Mouse (Mus musculus) macrophage (primary cell): ENCODE measurements around the gene Plin3. TPM values are rescaled to one million over a fixed set of nuclear protein-coding genes. Genes with fewer than 3 reads are reported as not detected.

Source experiments
- H3K27ac ChIP-seq: fragments of 350-480 bp; formaldehyde crosslinking; 2 replicates; pipeline ENCODE4 v1.9.0; 2021
- H3K36me3 ChIP-seq: fragments of 350-480 bp; formaldehyde crosslinking; 2 replicates; pipeline ENCODE4 v1.9.0; 2021; ENCODE audit errors: inconsistent target
- H3K4me3 ChIP-seq: fragments of 350-480 bp; formaldehyde crosslinking; 2 replicates; pipeline ENCODE4 v1.9.0; 2021; ENCODE audit errors: inconsistent target
- H3K79me2 ChIP-seq: fragments of 350-480 bp; formaldehyde crosslinking; 2 replicates; pipeline ENCODE4 v1.9.0; 2021; ENCODE audit errors: inconsistent target
- WGBS: methylation state at CpG from one replicate; pipeline ENCODE4 v1.1.7; 2026; ENCODE audit warnings: inconsistent platforms; ENCODE audit not compliant: missing documents; 5-methylcytosine and 5-hydroxymethylcytosine counted together
- polyA plus RNA-seq: library from polyadenylated mRNA; stranded (reverse); fragments of 250-400 nt; gene quantifications from 3 replicates; pipeline ENCODE4 v1.2.4, GENCODE M21; 2018; ENCODE audit warnings: inconsistent platforms

Plin3 gene
- polyA plus RNA-seq, 1 experiment from 2014 or later: 46.8 TPM

DNA sequence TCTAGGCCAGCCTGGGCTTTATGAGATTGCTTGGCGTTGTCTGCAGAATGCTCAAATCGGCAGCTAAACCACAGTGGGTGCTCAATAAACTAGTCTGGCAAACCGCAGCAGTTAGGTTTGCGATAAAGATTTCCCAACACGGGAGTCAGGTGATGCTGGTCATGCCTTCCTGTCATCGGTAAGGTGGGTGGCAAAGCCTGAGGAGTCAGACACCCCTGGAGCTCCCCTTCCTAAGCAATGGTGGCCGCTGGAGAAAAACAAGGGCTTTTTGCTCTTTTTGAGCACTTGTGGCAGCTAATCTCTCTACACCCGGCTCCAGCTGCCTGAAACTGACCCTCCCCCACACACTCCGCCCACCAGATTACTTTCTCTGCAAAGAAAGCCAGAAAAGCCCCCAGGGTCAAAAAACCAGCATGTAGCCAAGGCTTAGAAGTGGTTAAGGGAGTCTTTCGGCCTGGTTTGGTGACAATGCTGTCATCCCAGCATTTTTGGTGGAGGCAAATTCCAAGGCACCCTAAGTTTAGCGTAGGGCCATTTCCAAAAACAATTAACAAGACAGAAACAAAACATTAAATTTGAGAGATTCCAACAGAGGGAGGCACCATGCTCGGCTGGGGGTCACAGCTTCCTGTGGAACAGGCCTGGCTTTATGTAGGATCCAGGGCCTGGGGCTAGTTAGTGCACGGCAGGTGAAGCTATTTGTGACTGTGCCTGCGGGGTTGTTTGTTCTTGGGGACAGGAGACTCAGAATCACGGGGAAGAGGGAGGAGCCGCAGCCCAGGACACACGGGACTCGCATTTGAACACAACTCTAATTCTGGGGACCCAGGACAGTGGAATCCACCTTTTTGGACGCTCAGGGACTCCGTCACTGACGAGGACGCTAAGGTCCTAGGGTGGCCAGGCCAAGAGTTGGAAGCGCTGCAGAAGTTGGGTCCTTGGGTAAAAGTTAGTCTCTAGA lies 3.0 kb downstream of the Plin3 start:
- WGBS: 8% methylated on average over 23 of the region's 23 CpGs
- Histone ChIP-seq H3K79me2 (peaks cover 39% of the 10 kb centered on the region), H3K4me3 (peak overlapping the region; percentile 88), H3K36me3 (peaks cover 26% of the 10 kb centered on the region), H3K27ac (peak overlapping the region; percentile 92)

DNA sequence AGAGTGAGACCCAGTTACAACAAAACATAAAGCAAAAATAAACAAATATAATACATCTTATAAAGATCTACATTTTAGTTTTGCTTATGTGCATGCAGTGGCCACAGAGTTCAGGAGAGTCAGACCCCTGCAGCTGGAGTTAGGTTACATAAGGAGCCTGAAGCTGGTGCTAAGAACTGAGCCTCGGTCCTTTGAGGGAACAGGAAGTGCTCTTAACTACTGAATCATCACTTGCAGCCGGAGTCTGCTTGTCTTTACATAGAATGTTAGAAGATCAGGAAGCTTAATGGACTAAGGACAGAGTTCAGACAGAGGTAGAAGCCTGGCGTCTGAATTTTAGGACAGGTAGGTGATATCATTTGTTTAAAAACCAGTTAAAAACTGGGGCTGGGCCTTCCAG lies 3.8 kb downstream of the Plin3 start:
- H3K27ac ChIP-seq: peak overlapping the region; percentile 92
- 34% methylated on average over 3 of the region's 3 CpGs for WGBS
- peaks cover 39% of the 10 kb centered on the region for H3K79me2 ChIP-seq
- peaks cover 34% of the 10 kb centered on the region for H3K36me3 ChIP-seq
- H3K4me3 ChIP-seq: peak overlapping the region; percentile 88

DNA sequence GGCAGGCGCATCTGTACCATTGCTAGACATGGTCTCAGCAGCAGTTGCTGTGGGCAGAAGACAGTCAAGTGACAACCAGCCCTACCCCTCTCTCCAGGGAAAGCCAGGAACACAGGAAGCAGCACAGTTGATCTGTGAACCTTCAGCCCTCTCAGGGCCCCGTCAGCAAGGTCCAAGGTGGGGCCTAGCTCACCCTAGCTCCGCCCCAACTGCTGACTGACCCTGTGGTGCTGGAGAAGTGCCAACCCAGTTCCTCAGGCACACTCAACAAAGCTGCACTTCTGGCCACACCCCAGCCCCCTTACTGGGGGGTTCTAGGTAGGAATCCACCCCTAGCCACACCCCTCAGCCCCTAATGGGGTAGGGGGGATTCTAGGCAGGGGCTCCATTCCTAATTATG lies 4.8 kb downstream of the Plin3 start:
- Histone ChIP-seq H3K36me3 (peaks cover 41% of the 10 kb centered on the region), H3K79me2 (peaks cover 39% of the 10 kb centered on the region), H3K4me3 (no peak overlapping the region), H3K27ac (0 out of 2 replicates have a peak overlapping the region, but pooled peaks have one; percentile 92)
- 83% methylated on average over 3 of the region's 3 CpGs for WGBS

DNA sequence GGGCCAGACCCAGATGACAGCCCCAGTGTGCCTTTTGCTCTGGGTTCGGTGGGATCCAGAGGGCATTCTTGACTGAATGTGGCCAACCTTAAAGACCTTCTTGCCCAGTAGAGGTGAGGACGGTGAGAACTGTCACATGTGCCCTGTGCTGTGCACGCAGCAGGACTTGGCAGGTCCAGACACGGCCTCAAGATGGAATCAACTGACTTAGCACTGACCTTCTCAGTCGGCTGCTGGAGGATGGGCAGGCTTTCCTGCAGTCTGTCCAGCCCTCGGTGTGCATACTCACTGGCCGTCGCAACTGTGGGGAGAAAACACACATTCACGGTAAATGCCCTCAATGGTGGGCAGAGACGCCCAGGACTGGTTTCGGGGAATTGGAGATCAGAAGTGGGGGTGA lies 6.7 kb downstream of the Plin3 start:
- Histone ChIP-seq H3K27ac (no peak overlapping the region), H3K4me3 (no peak overlapping the region), H3K79me2 (peaks cover 39% of the 10 kb centered on the region), H3K36me3 (peaks cover 58% of the 10 kb centered on the region)
- 94% methylated on average over 11 of the region's 11 CpGs for WGBS

DNA sequence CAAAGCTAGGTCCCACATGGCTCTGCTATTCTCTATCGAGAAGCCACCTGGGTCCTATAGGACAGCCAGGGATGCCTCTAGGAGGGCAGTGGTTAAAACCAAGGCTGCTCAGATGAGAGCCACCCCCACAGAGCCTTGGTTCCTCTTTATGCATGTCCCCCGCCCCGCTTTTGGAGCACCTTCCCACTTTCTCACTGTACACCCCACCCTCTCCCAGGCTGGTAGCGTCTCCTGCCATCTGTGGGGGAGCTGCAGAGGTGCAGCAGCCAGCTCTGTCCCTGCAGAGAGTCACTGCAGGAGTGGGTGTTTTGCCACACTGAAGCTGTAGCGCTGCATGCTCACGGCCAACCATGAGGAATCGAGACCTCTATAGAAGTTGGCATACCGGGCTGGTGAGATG lies 9.4 kb downstream of the Plin3 start:
- Histone ChIP-seq H3K36me3 (peaks cover 76% of the 10 kb centered on the region), H3K79me2 (peaks cover 19% of the 10 kb centered on the region), H3K27ac (no peak overlapping the region), H3K4me3 (no peak overlapping the region)
- 68% methylated on average over 7 of the region's 8 CpGs for WGBS

DNA sequence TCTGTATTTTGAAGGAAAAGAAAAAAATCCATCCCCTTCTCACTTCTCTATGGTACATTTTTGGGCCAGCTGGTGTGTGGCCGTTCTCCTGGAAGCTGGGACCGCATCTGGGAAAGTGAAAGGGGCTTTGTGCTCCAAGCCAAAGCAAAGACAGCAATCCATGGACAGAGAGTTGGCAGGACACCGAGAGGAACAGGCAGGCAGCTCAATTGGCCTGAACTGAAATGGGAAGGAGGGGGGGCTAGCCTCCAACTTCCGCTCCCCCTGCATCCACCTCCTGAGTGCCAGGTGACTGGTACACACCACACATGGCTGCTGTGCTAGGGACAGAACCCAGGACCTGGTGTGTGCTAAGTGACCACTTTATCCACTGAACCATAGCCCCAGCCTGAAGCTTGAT lies 9.9 kb downstream of the Plin3 start:
- peaks cover 78% of the 10 kb centered on the region for H3K36me3 ChIP-seq
- no peak overlapping the region for H3K27ac ChIP-seq
- 93% methylated on average over 4 of the region's 4 CpGs for WGBS
- H3K79me2 ChIP-seq: peaks cover 14% of the 10 kb centered on the region
- no peak overlapping the region for H3K4me3 ChIP-seq

DNA sequence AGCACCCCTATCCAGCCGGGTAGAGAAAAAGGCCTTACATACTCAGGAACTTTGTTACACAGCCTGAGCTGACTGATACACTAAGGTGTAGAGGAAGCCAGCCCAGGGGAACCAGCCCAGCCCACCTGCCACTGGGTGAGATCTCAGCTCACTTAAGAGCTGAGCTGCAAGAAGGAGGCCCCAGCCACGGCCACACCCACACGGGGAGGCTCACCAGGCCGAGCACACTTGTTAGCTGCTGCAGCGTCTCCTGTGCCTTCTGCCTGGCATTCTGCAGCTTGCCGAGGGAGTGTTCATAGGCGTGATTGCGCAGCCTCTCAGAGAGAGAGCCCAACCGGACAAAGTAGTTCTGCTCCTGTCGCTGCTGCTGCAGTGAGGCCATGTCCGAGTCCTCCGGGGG lies 11.5 kb downstream of the Plin3 start:
- Histone ChIP-seq H3K27ac (no peak overlapping the region), H3K4me3 (no peak overlapping the region), H3K36me3 (peaks cover 67% of the 10 kb centered on the region), H3K79me2 (peaks cover 4% of the 10 kb centered on the region)
- WGBS: 69% methylated on average over 11 of the region's 12 CpGs

DNA sequence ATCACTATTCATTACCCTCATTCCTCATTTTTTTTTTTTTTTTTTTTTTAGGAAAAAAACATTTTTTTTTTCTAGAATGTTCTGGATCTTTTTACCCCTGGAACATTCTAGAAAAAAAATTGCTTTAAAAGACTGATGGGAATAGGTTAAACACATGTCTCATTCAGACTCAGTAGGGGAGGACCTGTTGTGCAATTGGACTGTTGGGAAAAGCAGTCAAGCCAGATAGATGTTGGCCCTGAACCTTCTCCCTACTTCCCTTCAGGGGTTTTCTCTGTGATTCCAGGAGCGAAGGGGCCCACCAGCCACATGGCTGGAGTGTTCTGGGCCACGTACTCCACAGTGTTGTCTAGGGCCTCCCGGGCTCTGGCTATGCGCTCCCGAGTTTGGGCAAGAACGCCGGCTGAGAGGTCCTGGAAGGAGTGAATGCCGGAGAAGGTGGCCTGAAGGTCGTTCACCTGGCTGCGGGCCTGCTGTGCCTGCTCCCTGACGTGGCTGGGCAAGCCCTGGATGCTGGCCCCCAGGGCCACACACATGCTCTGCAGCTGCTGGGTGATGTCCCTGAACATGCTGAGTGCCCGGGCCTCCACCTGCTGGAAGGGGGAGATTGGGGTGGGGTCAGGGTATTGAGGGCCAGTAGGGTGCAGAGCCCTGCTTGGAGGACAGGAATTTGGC lies 13.1 kb downstream of the Plin3 start:
- Histone ChIP-seq H3K36me3 (peaks cover 51% of the 10 kb centered on the region), H3K27ac (no peak overlapping the region), H3K4me3 (no peak overlapping the region), H3K79me2 (peaks cover 20% of the 10 kb centered on the region)
- 95% methylated on average over 12 of the region's 12 CpGs for WGBS

DNA sequence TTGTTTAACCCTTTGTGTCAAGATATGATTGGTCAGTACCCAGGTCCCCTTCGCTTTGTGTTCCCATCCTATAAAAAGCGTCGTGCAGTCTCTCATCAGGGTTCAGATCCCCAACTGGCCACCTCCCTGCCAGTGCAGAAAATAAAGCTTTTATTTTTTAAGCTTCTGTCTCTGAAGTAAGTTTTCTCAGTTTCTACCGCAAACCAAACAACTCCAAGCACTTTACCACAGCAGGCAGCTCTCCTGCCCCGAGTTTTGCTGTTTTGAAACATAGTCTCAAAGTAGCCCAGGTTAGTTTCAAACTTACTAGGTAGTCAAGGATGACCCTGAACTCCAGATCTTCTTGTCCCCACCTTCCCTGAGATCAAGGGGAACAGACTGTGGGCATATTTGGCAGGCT lies 14.3 kb downstream of the Plin3 start:
- Histone ChIP-seq H3K27ac (0 out of 2 replicates have a peak overlapping the region, but pooled peaks have one; percentile 85), H3K36me3 (peaks cover 42% of the 10 kb centered on the region)
- 99% methylated on average over 5 of the region's 5 CpGs for whole genome bisulfite sequencing

DNA sequence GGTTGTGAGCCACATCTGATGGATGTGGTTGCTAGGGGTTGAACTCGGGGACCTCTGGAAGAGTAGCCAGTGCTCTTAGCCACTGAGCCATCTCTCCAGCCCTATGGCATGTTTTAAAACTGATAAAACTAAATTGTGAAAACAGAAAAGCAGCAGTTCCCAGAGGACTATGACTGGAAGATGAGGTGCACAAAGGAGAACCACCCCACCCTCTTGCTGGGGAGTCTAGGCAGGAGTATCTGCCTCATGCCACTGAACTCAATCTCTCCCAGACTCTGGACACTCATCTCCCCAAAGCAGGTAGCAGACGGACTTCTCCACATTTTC lies 15.1 kb downstream of the Plin3 start:
- WGBS: 61% methylated on average over 2 of the region's 2 CpGs
- peak overlapping the region; percentile 85 for H3K27ac ChIP-seq
- H3K36me3 ChIP-seq: peaks cover 35% of the 10 kb centered on the region
- no peak overlapping the region for H3K4me3 ChIP-seq
- H3K79me2 ChIP-seq: peaks cover 41% of the 10 kb centered on the region

More for the DNA sequence above, 14.3 kb downstream of the Plin3 start:
- peaks cover 33% of the 10 kb centered on the region for H3K79me2 ChIP-seq
- no peak overlapping the region for H3K4me3 ChIP-seq

DNA sequence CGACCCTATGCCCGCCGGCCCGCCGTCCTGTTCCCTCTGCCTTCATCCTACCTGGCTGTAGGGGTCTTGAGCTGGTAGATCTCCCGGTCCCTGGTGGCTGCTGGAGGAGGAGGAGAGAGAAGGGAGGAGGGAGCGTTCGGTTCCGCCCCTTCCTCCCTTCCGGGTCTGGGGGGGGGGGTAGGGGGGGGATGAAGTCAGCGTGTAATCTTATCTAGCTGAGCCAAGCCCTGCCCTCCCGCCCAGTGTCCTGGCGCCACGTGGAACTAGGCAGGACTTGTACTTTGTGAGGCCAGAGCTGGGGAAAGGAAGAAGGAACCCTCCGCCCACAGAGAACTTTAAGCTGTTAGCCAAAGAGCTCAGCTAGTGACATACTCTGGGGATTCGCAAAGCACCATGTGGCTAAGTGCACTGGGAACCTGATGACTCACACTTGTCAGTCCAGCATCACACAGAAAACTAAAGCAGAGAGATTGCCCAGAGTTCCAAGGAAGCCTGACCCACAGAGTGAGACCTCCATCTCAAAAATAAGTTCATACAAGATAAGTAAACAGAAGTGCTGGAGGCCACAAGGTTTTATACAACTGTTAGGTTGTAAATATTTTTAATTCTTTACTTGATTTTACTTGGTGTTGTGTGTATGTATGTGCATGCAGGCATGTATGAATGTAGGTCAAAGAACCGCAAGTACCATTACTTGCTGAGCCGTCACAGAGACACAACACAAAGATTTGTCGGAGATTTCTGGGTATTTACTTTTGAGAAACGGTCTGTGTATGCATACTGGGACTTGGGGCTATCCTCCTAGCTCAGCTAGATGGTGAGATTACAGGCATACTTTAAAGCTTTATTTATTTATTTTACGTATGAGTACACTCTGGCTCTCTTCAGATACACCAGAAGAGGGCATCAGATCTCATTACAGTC lies 15.8 kb downstream of the Plin3 start, which contains the start of gene Ticam1:
TSS of gene Ticam1 (minus strand) at position 144 of the 924 bp plus-strand sequence.
- peak within 1 kb of the TSS; percentile 85 for H3K27ac ChIP-seq
- H3K79me2 ChIP-seq: peaks cover 47% of the 10 kb centered on the region
- peak within 1 kb of the TSS; percentile 85 for H3K4me3 ChIP-seq
- 7% methylated on average over 10 of the region's 21 CpGs for WGBS
- H3K36me3 ChIP-seq: peaks cover 36% of the 10 kb centered on the region

DNA sequence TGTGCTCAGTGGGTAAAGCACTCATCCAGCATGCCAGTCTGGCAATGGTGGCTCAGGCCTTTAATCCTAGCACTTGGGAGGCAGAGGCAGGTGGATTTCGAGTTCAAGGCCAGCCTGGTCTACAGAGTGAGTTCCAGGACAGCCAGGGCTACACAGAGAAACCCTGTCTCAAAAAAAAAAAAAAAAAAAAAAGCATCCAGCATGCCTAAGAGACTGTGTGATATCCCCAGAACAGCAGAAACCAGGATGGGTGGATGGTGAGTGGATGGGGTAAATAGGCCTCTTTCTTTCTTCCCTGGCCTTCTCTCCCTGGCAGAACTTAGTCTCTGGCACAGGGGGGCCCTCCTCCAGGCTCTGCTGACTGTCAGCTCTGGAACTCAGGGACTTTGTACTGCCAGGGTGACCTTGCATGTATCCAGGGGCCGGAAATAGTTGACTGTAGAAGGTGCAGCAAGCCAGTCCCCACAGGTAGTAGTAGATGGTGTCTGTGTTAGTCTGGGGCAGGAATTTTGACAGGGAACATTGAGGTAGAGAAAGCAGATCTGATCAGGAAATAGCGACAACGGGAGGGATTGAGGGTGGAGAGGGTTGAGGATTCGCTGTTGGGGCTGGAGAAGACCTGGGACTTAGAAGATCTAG lies 16.7 kb downstream of the Plin3 start:
- Histone ChIP-seq H3K4me3 (peak overlapping the region; percentile 85), H3K27ac (peak overlapping the region; percentile 85), H3K79me2 (peaks cover 57% of the 10 kb centered on the region), H3K36me3 (peaks cover 36% of the 10 kb centered on the region)
- 3% methylated on average over 4 of the region's 5 CpGs for WGBS

DNA sequence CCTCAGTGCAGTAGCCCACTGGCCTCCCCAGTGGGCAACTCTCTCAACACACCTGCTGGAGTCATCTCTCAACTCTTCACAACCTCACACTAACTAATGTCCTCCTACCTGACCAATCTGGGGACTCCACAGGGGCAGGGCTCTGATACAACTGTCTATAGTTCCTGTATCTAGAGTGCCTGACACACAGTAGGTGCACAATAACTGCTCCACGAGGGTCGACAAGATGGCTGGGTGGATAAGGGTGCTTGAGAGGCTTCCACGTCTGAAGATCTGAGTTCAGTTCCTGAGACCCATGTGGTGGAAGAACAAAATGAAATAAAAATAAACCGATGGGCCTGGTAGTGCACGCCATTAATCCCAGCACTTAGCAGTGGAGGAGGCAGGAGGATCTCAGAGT lies 18.7 kb downstream of the Plin3 start:
- Histone ChIP-seq H3K27ac (peak overlapping the region; percentile 28; the same call in 1 of the 2 replicates), H3K36me3 (peaks cover 34% of the 10 kb centered on the region), H3K4me3 (no peak overlapping the region), H3K79me2 (peaks cover 69% of the 10 kb centered on the region)
- 91% methylated on average over 5 of the region's 5 CpGs for WGBS

DNA sequence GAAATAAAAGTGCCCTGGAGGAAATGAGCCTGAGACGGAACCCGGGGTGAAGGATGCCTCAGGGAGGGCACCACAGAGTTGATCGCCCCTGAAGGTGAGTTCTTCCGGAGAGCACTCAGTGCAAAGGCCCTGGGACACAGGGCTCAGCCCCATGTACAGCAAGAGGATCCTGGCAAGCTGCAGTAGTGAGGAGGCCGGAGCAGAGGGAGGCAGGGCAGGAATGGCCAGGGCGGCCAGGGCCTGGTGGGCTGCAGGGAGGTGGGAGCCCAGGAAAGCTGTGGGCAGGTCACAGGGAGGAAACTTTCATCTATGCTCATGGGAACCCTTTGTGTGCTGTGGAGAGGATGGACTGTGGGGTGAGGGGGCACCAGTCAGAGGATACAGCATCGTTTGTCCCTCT lies 19.2 kb downstream of the Plin3 start:
- Histone ChIP-seq H3K27ac (peak overlapping the region; percentile 28), H3K4me3 (no peak overlapping the region), H3K79me2 (peaks cover 69% of the 10 kb centered on the region), H3K36me3 (peaks cover 31% of the 10 kb centered on the region)
- 84% methylated on average over 7 of the region's 7 CpGs for WGBS
